Mouse (Mus musculus) intestine, postnatal 0 days (tissue): ENCODE results near the gene Hpgds. TPM values are rescaled to one million over a fixed set of nuclear protein-coding genes. Genes with fewer than 3 reads are reported as not detected.
A peak's percentile ranks its signal among the peaks of the same experiment; 100 is the strongest.

Experiments
- ATAC-seq: fragments of 200-750 bp; cut with Nextera tagmentation; 2 replicates; pipeline ENCODE4 v1.8.0; 2017; ENCODE audit warnings: mild to moderate bottlenecking, moderate TSS enrichment, moderate library complexity
- H3K27ac ChIP-seq: fragments of 300-500 bp; sonication (generic); 2 replicates; pipeline ENCODE4 v1.5.1; 2014; ENCODE audit warnings: mild to moderate bottlenecking, low read depth, low read length, moderate library complexity
- H3K27me3 ChIP-seq: fragments of 300-500 bp; sonication (generic); replicated peaks from 2 replicates; pipeline ENCODE4 v1.6.1; 2014; ENCODE audit warnings: low read length, mixed read lengths; ENCODE audit not compliant: control insufficient read depth, insufficient read depth
- H3K36me3 ChIP-seq: fragments of 300-500 bp; sonication (generic); 2 replicates; pipeline ENCODE4 v1.6.1; 2014; ENCODE audit warnings: mild to moderate bottlenecking, moderate library complexity; ENCODE audit not compliant: control insufficient read depth, insufficient read depth
- H3K4me1 ChIP-seq: fragments of 300-500 bp; sonication (generic); replicated peaks from 2 replicates; pipeline ENCODE4 v1.6.1; 2014; ENCODE audit warnings: antibody characterized with exemption, low read length, mixed read lengths; ENCODE audit not compliant: control insufficient read depth, insufficient read depth
- H3K4me2 ChIP-seq: fragments of 300-500 bp; sonication (generic); replicated peaks from 2 replicates; pipeline ENCODE4 v1.6.1; 2014; ENCODE audit warnings: low read depth, mild to moderate bottlenecking, moderate library complexity
- H3K4me3 ChIP-seq: fragments of 300-500 bp; sonication (generic); 2 replicates; pipeline ENCODE4 v1.5.1; 2014; ENCODE audit warnings: low read depth, low read length
- H3K9ac ChIP-seq: fragments of 300-500 bp; sonication (generic); 2 replicates; pipeline ENCODE4 v1.6.1; 2014; ENCODE audit warnings: mild to moderate bottlenecking, low read depth, low read length
- H3K9me3 ChIP-seq: fragments of 300-500 bp; sonication (generic); 2 replicates; pipeline ENCODE4 v1.6.1; 2016; ENCODE audit warnings: mixed run types; ENCODE audit not compliant: control insufficient read depth
- CTCF ChIP-seq: sonication (generic); IDR thresholded peaks from 2 replicates; pipeline ENCODE4 v1.5.1; 2016; ENCODE audit warnings: low read depth, mild to moderate bottlenecking, control low read depth, antibody characterized with exemption, moderate library complexity
- WGBS: fragments of 180-500 bp; shearing (Covaris S2); extraction: QIAGEN DNeasy Blood & Tissue Kit; methylation state at CpG from one replicate; pipeline ENCODE4 v1.1.7; 2014; 5-methylcytosine and 5-hydroxymethylcytosine counted together
- polyA plus RNA-seq: library from polyadenylated mRNA; unstranded; fragments of >200 nt; fragmentation: Nextera tagmentation; extraction: Ambion mirVana; gene quantifications from 2 replicates; pipeline ENCODE4 v1.2.1, GENCODE M21; 2015

The Hpgds gene
- polyA plus RNA-seq, 1 experiment from 2014 or later = 39.4 TPM

GRCm38 (mm10) chr6:65150703-65151102 is 6.0 kb upstream of the Hpgds start:
- WGBS = 17% methylated on average over 22 of the region's 22 CpGs
- no peaks in the 10 kb centered on the region for H3K4me1 ChIP-seq
- H3K9me3 ChIP-seq = no peaks in the 10 kb centered on the region
- H3K27ac ChIP-seq = no peak overlapping the region
- no peaks in the 10 kb centered on the region for H3K36me3 ChIP-seq
- ATAC-seq = no peak
- H3K4me3 ChIP-seq = no peak overlapping the region
- H3K9ac ChIP-seq = no peak overlapping the region
- peak overlapping the region; percentile 38 for H3K4me2 ChIP-seq
- TF ChIP-seq CTCF = no peak
- H3K27me3 ChIP-seq = no peaks in the 10 kb centered on the region

- Histone ChIP-seq H3K36me3 (no peaks in the 10 kb centered on the region), H3K9me3 (no peaks in the 10 kb centered on the region), H3K4me3 (no peak overlapping the region), H3K9ac (no peak overlapping the region), H3K27me3 (no peaks in the 10 kb centered on the region), H3K4me1 (no peaks in the 10 kb centered on the region; the same call in 1 of the 2 replicates), H3K27ac (no peak overlapping the region), H3K4me2 (no peak overlapping the region)
- TF ChIP-seq CTCF = no peak
- 83% methylated on average over 4 of the region's 4 CpGs for WGBS
- no peak for ATAC-seq
Measured at GRCm38 (mm10) chr6:65146363-65146762, 1.7 kb upstream of the Hpgds start.

GRCm38 (mm10) chr6:65142316-65142715 is 2.4 kb downstream of the Hpgds start:
- H3K4me3 ChIP-seq = no peak overlapping the region
- H3K27me3 ChIP-seq = no peaks in the 10 kb centered on the region
- no peak overlapping the region for H3K27ac ChIP-seq
- H3K4me2 ChIP-seq = no peak overlapping the region
- H3K36me3 ChIP-seq = no peaks in the 10 kb centered on the region
- H3K4me1 ChIP-seq = no peaks in the 10 kb centered on the region; the same call in 1 of the 2 replicates
- no peaks in the 10 kb centered on the region for H3K9me3 ChIP-seq
- TF ChIP-seq CTCF = no peak
- H3K9ac ChIP-seq = no peak overlapping the region
- ATAC-seq = no peak
- WGBS = 78% methylated on average over 1 of the region's 1 CpGs

- H3K9me3 ChIP-seq = no peaks in the 10 kb centered on the region
- H3K27ac ChIP-seq = no peak overlapping the region
- WGBS = 67% methylated on average over 6 of the region's 6 CpGs
- no peak overlapping the region for H3K9ac ChIP-seq
- TF ChIP-seq CTCF = no peak
- no peak for ATAC-seq
- no peaks in the 10 kb centered on the region; the same call in 1 of the 2 replicates for H3K4me1 ChIP-seq
- no peaks in the 10 kb centered on the region for H3K36me3 ChIP-seq
- H3K27me3 ChIP-seq = no peaks in the 10 kb centered on the region
- H3K4me3 ChIP-seq = no peak overlapping the region
- no peak overlapping the region for H3K4me2 ChIP-seq
Measured at GRCm38 (mm10) chr6:65140750-65141243, 3.9 kb downstream of the Hpgds start.

GRCm38 (mm10) chr6:65140082-65140749 is 4.5 kb downstream of the Hpgds start:
- 73% methylated on average over 5 of the region's 5 CpGs for WGBS
- no peak overlapping the region for H3K27ac ChIP-seq
- no peak for ATAC-seq

GRCm38 (mm10) chr6:65138243-65138642 is 6.5 kb downstream of the Hpgds start:
- H3K27me3 ChIP-seq = no peaks in the 10 kb centered on the region
- H3K4me3 ChIP-seq = no peak overlapping the region
- no peak overlapping the region for H3K27ac ChIP-seq
- H3K36me3 ChIP-seq = no peaks in the 10 kb centered on the region
- no peaks in the 10 kb centered on the region for H3K9me3 ChIP-seq
- H3K4me1 ChIP-seq = no peaks in the 10 kb centered on the region
- no peak overlapping the region for H3K4me2 ChIP-seq
- no peak overlapping the region for H3K9ac ChIP-seq
- WGBS = 73% methylated on average over 1 of the region's 1 CpGs
- no peak for TF ChIP-seq CTCF
- no peak for ATAC-seq

More at GRCm38 (mm10) chr6:65140082-65140749, 4.5 kb downstream of the Hpgds start:
- no peak for TF ChIP-seq CTCF
- Histone ChIP-seq H3K4me2 (no peak overlapping the region), H3K4me1 (no peaks in the 10 kb centered on the region; the same call in 1 of the 2 replicates), H3K36me3 (no peaks in the 10 kb centered on the region), H3K27me3 (no peaks in the 10 kb centered on the region), H3K9me3 (no peaks in the 10 kb centered on the region), H3K9ac (no peak overlapping the region), H3K4me3 (no peak overlapping the region)
